Mouse (Mus musculus): ENCODE data around the gene Olfr1023.

Olfr1023 gene

DNA sequence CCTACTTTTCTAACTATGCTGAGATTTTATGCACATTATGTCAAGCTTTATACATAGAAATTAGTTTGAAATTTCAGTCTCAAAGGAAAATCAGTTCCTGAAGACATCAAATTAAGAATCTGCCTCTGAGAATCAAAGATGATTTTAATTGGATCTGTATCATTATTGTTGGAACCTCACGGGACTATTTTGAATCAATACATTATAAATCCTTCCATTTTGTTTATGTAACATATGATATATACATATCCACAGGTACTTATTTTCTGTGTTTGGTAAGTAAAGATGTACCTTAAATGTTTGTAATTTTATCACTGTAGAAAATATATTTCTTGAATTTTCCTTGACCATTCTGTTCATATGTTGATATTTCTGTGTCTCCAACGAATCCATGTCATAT is at the start of gene Olfr1023:
TSS of gene Olfr1023 (plus strand) at position 301 of the 400 bp plus-strand sequence.
- no peak for DNase-seq

DNA sequence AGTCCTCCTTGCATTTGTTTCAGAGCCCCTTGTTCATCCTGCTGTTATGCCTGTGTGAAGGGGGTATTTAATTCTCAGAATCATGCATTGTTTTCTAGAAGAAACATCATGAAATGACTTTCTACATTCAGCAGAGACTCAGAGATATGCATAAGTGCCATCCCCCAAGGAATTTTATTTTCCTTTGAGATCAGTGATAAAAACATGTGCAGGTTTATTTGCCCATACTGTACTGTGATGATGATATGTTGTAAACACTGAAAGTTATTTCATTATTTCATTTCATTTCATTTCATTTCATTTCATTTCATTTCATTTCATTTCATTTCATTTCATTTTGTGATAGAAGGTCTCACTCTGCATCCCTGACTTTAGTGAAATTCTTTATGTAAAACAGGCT is 40.1 kb upstream of the Olfr1023 start, which contains the start of gene Olfr1019:
TSS of gene Olfr1019 (minus strand) at position 101 of the 400 bp plus-strand sequence.
- no peak for DNase-seq

DNA sequence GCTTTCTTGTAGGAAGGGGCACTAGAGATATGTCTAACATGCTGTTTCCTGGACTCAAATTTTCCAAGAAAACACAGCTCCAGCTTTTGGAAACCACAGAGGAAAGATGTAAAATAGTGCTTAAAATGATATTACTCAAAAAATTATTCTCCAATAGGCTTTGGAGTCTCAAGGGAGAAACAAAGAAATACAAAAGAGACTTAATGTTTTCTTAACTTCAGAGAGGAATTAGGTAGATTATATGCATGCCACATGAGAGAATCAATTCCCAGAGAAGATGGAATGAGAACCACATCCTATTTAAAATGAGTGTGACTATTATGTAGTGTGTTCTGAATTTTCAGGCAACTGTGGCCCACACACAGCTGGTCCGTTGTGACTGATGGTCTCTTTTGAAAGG is 38.7 kb upstream of the Olfr1023 start, which contains the start of gene Olfr1020:
TSS of gene Olfr1020 (plus strand) at position 301 of the 400 bp plus-strand sequence.
- no peak for DNase-seq

DNA sequence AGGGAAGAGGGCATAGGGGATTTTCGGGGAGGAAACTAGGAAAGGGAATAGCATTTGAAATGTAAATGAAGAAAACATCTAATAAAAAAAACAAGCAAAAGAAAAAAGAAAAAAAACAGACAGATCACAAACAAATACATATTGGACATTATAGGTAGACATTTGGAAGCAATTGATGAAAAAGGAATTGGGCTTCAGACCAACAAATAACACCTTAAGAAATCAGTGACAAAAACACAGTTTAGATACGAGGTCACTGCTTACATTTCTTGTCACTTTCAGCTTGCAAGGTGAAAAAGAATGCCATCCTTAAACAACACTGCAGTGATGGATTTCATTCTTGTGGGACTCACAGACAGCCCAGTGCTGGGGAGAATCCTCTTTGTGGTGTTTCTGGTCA is 17.1 kb upstream of the Olfr1023 start, which contains the start of gene Olfr1022:
TSS of gene Olfr1022 (plus strand) at position 301 of the 400 bp plus-strand sequence.
- DNase-seq = no peak

DNA sequence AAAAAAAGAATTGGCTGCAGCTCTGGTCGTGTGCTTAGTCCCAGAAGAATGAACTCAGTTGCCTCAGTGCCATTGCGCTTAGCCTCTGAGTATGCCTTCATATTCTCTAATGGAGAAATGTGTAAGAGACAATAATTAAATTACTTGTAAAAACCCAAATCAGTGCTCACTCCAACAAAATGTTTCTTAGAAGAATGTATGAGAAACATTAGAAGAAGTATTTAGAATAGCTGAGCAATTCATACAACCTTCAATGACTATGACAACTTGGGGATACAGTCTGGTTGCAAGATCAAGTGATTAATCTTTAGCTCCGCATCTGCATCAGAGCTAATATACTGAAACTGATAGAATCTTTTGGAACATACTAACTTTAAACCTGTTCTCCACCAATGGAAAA is 19.5 kb downstream of the Olfr1023 start, which contains the start of gene Olfr1024:
TSS of gene Olfr1024 (minus strand) at position 101 of the 400 bp plus-strand sequence.
- no peak for DNase-seq

DNA sequence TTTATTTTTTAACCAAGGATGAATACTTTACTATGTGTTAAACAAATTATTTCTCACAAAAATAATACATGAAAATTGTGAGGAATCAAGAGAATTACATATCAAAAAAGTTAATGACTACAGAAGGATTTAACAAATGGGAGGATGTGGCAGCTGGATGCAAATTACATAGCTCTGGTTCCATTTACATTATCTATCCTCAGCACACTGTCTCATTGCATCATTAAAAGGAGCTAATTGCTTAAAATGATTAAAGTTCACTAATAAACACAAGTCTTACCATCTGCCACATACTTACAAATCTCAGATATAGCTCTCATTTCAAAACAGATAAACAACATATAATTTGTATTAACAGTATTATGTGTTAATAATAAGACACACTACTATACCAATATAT is 27.8 kb downstream of the Olfr1023 start:
- no peak for DNase-seq

DNA sequence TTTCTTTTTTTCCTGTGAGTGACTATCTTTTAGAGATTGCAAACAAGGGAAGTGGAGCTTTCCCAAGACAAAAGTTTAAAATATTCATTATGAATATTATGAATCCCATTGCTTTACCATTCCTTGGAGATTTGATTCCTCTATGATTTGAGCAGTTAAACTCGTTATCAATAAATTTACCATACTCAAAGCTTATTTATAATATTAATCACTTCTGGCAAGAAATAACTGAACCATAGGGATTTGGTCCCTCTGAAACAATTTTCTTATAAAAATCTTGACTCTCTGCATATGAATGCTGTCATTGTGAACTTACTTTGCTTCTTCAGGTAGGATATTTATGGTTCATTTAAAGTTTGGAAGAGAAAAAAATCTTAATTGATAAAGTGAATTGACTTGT is 29.5 kb downstream of the Olfr1023 start, which contains the start of gene Olfr1025-ps1:
TSS of gene Olfr1025-ps1 (plus strand) at position 301 of the 400 bp plus-strand sequence.
- DNase-seq = no peak

DNA sequence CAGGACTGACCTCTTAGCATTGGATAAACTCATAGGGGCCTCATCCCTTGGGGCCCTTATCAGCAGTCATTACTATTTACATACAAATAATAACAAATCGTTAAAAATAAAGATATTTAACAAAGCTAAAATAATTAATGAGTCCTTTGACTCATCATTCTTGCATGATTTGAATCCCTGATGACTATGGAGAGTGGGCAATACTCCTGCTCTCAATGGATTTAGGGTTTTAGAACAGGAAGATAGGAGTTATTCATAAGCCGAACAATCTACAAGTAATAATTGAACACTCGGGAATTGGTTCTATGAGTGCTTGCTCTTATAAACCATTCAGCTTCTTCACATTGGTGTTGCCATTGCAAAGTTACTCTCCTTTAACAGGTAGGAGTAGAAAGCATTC is 35.8 kb downstream of the Olfr1023 start, which contains the start of gene Olfr1026:
TSS of gene Olfr1026 (plus strand) at position 301 of the 400 bp plus-strand sequence.
- DNase-seq = no peak

Measured in B cell, adult 2 months (primary cell).